Mouse (Mus musculus): Measurements from ENCODE around the gene Tcl1b1.
"Not testable (repeated sequence)": the region's sequence is repeated elsewhere in the genome, so short reads cannot be mapped to it uniquely, and the experiment has no call there.

The Tcl1b1 gene

DNA sequence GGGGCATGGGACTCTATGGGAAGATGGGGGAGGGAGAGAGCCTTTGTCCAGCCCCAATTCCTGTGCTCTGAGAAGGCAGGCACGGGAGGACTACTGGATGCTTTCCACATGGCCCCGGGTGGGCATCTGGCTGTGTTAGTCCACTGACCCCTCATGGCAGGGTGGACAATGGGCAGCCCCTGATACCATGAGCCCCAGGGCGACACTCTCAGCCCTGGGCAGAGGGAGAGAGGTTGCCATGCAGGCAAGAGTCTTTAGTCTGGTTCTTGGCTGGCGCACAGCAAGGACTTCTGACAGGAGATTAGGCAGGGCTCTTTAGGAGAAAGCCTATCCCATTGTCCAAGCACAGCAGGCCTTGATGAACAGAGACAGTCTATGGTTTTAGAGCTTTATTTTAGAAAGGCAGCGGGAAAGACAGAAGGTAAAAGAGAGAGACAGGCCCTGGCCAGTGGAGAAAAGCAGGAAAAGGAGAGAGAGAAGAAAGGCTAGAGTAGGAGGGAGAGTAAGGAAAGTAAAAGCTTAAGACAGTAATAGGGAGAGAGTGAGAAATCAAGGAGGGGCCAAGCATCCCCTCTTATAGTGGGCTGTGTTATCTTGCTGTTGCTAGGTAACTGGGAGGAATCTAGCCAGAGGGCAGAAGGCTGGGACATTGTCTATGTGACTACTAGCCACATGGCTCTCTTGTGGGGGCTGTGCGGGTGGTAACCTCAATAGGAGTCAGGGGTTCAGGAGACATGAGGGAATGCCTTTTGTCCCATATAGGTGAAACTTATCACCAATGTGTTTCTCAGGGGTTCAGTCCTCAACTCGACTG lies 40.4 kb downstream of the Tcl1b1 start:
- DNase-seq, result peak; percentile 18

DNA sequence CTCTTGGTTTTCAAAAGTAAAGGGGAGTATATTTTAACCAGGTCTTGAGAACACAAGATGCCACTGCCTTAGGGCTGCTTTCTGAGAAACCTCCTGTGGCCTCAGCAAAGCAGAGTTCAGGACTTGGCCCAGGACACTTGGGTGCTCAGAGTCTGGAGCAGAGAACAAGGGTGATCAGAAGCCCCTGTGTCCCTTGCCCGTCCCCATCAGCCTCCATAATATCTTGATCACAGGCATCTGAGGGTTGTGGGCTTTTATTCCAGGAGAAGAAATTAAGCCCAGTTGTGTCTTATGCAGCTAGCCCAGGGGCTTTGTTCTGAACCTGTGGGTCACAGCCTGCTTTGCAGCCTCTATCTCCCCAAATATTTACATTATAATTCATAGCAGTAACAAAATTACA lies 42.2 kb downstream of the Tcl1b1 start, which contains the start of gene Tcl1b4:
TSS of gene Tcl1b4 (plus strand) at position 301 of the 400 bp plus-strand sequence.
- not testable (repeated sequence) for DNase-seq

DNA sequence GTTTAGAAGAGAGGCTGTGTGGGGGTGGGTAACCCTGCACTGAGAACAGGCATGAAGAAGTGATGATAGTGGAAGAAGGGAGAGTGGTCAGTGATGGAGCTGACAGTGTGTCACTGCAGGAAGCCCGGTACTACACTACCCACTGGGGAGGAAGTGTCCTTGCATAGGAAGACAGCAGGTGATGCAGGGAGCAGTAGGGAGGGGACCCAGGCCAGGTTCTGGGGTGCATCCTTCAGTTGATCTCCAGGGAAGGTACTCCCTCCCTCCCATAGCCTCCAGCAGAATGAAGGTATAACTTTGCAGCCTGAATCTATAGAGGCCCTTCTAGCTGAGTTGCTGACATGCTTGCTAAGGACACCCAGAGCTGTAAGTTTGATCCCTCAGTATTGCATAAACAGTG lies 47.6 kb downstream of the Tcl1b1 start:
- no peak for DNase-seq

DNA sequence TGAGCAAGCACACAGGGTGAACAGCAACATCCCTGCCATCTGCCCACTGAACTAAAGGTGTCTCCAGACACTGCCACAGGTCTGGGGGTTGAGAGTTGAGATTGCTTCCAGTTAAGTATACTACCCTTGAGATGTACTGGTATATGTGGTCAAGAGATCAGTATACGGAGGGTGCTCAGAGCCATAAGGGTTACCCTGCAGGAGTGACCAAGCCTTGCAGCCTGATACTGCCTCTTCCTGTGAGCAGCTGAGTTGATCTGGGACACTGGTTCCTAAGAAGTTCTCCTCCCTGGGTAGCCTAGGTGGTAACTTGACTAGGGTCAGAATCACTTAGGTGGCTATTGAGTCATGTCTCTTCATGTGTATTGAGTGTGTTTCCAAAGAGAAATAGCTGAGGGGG lies 49.0 kb downstream of the Tcl1b1 start:
- no peak for DNase-seq

DNA sequence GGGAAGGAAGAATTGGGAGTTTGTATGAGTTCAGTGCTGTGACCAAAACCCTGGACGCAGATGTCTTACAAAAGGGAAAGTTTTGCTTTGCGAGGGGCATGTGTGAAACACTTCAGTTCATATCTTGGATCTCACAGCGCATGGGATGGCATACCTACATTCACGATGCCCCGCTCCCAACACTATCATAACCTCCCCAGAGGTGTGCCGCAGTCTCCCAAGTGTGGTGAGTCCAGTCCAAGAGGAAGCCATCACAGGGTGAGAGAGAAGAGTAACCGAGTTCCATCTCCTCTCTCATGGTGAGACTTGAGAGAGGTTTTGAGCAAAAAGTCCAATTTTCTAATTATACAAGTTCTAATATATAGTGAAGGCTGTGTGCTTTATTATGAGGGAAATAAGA lies 49.7 kb downstream of the Tcl1b1 start:
- DNase-seq, result no peak
